Mouse (Mus musculus) lung, postnatal 4 days (tissue): ENCODE results near the gene Tspan17.
A peak's percentile ranks its signal among the peaks of the same experiment; 100 is the strongest.

Experiments
- DNase-seq, 2 experiments: peaks; one replicate each; pipeline ENCODE4 v3.0.0; 2021

Gene Tspan17

DNA sequence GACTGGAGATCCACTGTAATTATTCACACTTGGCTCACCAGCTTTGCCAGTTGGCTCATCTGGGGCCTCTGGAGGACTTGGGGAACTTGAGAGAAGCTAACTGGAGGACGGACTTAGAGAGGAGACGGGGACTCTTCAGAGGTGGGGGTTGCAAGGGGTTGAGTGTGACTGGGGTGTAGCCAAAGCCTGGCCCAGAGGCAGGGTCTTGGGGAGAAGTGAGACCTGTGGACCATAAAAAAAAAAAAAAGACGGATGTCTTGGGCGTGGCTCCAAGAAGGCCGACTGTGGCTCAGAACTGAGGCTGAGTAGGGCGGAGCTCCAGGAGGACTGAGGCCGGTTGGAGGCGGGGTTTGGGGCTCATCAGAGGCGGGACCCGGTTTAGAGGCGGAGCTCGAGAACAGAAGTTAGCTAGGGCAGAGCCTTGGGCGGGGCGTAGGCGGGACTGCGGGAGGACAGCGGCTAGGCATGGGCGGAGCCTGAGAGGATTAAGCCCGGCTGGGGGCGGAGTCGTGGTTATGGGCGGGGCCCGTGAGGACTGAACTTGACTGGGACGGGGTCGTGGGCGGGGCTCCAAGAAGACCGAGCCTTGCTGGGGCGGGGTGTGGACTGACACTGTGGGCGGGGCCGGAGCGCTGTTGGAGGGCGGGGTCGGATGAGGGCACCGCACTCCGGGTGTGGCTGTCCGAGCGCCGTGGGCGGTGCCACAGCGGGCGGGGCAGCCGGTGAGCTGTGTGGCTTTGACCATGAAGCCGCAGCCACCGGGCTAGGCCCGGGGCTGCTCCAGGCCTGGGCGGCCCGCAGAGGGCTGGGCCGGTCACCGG is at the start of gene Tspan17:
TSS of gene Tspan17 (plus strand) at position 638 of the 821 bp plus-strand sequence.
- peak; percentile 98 for DNase-seq

DNA sequence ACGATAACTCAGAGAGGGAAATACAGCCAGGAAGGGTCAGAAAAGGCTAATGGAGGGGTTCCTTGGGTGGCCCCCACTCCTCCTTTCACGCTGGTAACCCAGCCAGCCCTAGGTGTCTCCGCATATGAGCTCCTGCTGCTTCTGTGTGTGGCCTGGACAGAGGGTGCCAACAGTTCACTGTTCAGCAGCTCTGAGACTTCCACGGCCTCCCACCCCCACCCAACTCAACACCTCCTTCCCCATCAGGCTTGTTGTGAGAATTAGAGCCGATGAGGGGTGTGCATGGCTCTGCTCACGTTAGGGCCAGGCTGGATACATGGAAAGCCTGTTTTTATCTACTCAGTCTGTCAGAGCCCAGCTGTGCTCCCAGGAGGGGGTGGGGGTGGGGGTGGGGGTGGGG is 43.1 kb upstream of the Tspan17 start:
- no peak for DNase-seq

- DNase-seq: no peak
These were observed 42.3 kb upstream of the Tspan17 start for GRCm38 (mm10) chr13:54746896-54747295.

DNA sequence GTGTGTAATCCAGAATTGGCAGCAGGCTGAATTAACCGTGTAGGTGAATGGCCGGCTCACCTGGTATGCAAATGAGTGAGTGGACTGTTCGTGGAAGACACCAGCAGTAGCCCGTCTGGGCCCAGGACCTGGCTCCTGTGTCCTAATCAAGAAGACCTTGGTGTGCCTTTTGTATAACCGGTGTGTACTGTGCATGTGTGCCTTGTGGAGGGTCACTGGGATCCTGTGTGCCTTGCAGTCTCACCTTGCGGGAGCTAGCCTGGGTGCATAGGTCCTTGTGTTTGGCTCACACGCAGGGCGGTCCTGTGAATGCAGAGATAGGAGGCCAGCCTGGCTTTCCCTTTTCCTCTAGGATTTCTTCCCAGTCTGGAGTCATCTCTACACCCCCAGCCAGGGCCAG is 41.0 kb upstream of the Tspan17 start:
- no peak for DNase-seq

DNA sequence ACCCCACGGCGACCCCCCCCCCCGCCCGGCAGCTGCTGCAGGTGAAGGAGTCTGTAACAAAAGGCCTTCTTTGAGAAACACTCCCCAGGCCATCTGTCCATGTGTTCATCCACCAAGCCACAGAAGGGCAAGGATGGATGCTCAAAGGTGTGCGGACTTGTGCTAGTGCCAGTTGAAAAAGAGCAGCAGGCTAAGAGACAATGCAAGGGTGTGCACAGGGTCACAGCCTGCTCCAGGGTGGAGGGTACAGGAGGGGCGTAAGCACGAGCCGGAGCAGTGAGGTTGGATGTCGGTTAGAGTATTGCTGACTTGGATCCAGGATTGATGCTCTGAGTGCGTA is 40.5 kb upstream of the Tspan17 start:
- no peak for DNase-seq

GRCm38 (mm10) chr13:54749061-54749863 is 39.9 kb upstream of the Tspan17 start:
- peak; percentile 34 to 67 for DNase-seq

GRCm38 (mm10) chr13:54749864-54750411 is 39.2 kb upstream of the Tspan17 start, which contains the start of gene Gprin1:
Gene Gprin1 (minus strand): TSS chr13:54749874.
- DNase-seq: no peak

GRCm38 (mm10) chr13:54750699-54751098 is 38.5 kb upstream of the Tspan17 start:
- DNase-seq: peak in 1 of 2 experiments; percentile 36

DNA sequence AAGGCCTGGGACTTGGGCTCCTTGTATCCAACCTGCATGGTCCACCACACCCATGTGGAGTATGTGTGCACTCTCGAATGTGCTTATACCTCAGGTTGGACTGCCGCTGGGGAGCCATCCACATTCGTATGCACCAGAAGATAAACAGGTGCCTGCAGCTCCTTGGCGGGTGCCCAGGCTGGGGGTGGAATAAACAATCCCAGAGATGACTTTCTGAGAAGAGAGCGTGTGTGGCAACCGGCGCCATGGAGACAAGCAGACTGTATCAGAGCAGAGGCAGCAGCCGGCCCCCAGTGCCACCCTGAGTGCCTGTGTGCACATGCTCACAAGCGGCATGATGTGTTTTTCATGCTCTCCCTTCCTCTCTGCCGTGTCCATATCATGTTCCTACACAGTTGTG is 36.5 kb upstream of the Tspan17 start:
- no peak for DNase-seq

GRCm38 (mm10) chr13:54753733-54754132 is 35.4 kb upstream of the Tspan17 start:
- no peak for DNase-seq

DNA sequence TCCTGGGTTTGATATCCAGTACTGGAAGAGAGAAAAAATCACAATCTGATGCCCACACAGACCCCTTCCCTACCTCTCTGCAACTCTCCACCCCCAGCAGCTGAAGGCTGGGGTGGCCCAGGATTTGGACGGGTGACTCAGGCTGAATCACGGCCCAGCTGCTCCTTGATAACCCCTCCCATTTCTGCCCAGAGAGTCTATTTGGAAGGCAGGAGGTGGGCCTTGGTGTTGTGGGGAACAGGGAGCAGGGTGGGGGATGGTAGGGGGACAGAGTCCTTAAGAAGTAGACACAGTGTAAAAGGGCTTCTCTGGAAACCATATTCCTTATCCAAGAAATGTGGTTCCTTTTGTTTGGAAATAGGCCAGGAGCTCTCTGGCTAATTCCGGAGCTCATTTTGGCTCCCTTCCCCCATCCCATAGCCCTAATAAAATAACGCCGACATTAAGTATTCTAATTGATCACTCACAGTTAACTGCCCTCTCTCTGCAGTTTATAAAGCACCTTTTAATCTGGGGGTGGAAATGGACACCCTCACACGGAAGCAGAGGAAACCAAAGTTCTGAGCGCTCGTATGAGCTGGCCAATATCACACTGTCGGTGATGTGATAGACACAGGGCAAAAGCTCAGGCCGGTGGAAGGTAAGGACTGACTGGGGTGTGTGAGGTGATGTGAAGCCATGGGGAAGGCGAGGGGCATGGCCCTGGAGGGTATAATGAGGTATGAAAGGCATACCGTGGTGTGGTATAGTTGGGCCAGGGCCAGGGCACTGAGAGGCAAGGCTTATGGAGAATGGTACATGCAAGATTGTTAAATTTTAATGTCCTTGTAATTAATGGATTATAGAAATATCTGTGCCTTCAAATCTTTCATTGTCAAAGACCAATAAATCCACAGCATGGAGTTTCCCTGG is 34.8 kb upstream of the Tspan17 start:
- no peak for DNase-seq

GRCm38 (mm10) chr13:54755201-54755830 is 33.9 kb upstream of the Tspan17 start:
- DNase-seq: no peak

DNA sequence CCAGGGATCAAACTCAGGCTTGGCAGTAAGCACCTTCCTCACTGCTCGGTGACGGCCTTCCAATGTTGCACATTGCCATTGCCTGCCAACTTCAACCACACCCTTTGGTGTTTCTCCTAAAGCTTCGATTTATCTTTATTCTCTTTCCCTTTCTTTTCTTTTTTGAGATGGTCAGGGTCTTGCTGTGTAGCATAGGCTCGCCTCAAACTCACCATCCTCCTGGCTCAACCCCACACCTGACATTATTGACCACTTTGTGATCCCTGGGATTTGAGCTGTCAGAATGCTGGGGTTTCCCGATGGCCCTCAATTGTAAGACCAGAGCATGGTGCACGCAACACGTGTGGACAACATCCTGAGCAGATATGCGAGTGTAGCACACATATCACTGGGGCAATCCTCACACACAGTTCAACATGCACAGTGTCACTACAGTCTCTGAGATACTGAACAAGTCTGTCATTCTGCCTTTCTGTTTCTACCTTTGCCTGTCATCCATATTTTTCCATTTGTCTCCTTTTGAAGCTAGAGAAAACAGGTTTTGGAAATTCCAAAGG is 32.9 kb upstream of the Tspan17 start:
- no peak for DNase-seq

DNA sequence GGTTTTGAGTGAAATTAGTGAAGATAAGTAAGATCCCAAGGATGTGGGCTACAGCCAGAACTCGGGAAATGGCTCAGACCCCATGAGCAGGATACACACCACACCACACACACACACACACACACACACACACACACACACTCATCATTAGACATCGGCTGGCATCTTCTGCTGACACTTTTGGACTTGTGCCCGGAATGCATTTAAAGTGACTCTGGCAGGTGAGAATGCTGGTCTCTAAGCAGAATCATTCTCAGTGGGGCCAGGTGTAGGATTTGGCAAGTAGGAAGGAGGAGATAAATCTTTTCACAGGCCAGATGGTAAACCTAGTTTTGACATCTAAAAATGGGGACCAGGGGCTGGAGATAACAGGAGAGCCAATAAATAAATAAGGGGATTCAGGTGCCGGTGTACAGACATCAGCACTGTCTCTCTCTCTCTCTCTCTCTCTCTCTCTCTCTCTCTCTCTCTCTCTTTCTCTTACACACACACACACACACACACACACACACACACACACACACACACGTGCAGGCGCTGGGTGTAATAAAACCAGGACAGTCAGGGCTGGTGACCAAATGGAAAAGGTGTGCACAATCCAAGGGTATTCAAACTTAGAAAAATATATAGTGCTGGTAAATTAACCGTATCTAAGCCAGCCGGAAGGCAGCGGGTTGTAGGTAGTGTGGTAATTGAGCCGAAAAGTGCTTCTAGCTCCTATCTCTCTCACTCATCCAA is 31.9 kb upstream of the Tspan17 start:
- DNase-seq: no peak

GRCm38 (mm10) chr13:54758045-54758755 is 31.0 kb upstream of the Tspan17 start:
- DNase-seq: peak; percentile 84 to 90

DNA sequence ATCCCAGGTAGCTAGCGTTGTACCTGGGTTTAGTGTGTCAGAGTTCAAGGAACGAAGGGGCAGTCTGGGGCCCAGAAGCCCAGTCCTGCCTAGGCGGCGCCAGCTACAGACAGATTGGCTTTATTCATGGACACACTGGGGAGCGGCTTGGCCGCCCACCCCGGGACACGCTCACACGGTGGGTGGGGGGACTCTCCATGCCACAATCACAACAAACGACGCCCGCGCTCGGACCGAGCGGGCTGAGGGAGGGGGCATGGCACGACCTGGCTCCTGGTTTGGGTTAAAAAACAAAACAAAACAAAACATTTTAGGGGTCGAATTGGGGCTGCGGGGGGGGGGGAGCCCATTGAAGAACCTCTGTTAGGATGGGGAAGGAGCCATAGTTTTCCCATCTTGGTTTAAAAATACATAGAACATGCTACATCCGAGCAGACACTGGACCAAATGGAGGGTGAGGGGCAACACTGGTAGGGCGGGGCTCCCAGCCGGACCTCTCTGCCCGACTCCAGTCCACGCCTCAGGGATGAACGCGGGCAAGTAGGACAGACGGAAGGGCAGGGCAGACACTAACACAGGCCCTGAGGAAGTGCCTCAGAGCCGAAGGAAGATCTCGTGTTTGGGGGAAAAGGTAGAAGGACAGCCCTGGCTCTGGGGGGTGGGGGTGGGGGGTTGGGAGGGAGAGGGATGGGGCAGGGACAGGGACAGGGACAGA is 30.3 kb upstream of the Tspan17 start:
- DNase-seq: no peak

DNA sequence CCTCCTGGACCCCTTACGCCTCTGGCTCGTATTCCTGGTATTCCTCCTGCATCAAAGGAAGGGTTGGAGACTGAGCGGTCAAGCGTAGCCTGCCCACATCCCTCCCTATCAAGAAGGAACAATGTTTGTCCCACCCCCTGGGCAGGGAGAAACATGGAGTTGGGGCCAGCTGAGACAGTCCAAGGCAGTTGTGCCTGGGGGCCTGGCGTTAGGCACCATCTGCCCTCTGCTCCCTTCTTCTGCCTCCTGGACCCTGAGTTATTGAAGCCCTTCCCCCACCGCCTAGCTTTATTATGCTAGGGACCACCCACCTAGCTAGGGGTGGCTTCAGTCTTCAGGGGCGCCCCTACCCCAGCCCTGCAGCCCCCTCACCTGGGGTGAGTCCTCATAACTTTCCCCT is 29.7 kb upstream of the Tspan17 start:
- no peak for DNase-seq

DNA sequence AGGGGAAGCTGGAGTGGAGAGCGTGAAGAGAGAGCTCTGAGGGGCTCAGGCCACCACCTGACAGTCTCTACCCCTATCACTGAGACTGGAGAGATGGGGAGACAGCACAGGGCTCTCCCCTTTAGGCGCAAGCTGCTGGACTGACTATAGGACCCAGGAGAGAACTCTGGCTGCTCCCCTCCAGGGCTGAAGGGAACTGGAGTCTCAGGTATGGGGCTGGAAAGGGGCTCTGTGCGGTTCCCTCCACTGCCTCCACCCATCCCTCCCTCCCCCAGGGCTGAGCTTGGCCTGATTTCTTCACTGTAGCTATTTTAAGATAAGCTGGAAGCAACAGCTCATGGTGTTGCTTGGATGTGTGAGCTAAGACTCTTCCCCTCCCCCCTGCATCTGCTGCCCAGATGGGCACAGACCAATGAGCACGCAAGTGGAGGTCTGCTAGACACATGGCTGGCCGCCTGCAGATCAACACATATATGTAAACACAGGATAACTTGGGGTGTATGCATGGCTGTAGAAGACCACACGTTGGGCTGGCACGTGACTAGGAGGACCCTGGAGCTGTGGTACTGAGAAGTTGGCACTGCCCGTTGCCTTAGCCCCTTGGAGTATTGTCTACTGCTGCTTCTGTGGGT is 28.9 kb upstream of the Tspan17 start:
- DNase-seq: no peak

- DNase-seq: no peak
These were observed 28.3 kb upstream of the Tspan17 start for GRCm38 (mm10) chr13:54760906-54761305.
